Mouse (Mus musculus): ENCODE measurements around the gene Olfr885. TPM values are rescaled to one million over a fixed set of nuclear protein-coding genes. Genes with fewer than 3 reads are reported as not detected.

Gene Olfr885
- not detected for total RNA-seq (2022)

DNA sequence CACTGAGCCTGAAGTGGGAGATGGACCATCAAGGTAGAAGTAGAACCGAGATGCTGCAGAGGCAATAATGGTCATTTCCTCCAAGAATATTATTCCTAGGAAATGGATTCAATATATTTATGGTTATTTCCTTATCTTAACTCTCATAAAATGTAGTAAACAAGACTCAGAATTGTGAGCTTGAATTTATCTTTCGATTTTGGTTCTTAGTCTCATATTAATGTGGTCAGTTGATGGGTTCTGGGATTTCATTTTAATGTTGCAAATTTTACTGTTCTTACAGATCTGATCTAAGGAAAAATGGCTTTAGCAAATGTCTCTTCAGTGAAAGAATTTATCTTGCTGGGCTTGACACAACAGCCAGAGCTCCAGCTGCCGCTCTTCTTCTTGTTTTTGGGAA lies at the start of gene Olfr885:
TSS of gene Olfr885 (plus strand) at position 301 of the 400 bp plus-strand sequence.
- DNase-seq (ENCODE audit: low spot score) = no peak

DNA sequence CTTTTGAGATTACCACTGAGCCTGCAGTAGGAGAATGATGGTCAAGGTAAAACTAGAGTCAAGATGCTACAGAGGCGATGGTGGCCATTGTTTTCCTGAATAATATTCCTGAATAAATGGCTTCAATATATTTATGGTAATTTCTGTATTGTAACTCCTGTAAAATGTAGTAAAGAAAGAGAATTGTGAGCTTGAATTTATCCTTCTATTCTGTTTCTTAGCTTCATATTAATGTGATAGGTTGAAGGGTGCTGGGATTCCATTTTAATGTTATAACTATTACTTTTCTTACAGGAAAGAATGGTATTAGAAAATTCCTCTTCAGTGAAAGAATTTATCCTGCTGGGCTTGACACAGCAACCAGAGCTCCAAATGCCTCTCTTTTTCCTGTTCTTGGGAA lies 35.6 kb upstream of the Olfr885 start, which contains the start of gene Olfr883:
TSS of gene Olfr883 (plus strand) at position 301 of the 400 bp plus-strand sequence.
- DNase-seq (ENCODE audit: low spot score) = no peak

DNA sequence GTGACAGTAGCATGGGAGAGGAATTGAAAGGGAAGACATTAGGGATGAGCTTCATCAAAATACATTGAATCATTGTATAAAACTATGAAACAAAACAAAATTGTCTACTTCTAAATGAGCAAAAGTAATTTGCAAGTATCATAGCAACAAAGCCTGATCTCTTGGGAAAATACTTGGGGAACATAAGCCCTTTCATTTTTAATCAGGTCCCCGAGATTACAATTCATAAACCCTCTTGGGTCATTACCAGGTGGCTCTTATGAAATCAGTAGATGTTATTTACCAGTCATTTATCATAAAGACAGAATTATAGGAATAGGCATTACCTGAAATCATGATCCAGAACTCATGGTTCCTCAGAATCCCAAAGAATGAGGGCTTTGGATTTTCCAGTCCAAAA lies 14.9 kb upstream of the Olfr885 start, which contains the start of gene Olfr884:
TSS of gene Olfr884 (plus strand) at position 301 of the 400 bp plus-strand sequence.
- no peak for DNase-seq (ENCODE audit: low spot score)

DNA sequence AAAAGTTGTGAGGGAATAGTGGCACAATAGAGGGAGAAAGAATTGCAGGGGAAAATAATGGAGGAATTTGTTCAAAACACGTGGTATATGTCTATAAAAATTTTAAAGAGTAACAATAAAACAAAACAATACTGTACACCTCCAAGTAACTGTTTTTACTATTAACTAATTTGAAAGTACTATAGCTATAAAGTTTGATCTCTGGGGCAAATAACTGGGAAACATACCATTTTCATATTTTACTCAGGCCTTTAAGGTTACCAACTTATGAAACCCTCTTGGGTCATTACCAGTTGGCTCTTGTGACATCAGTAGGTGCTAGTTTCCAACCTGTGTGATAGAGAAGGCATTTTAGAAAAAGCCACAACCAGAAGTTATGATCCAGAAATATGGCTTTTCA lies 22.6 kb downstream of the Olfr885 start, which contains the start of gene Olfr887:
TSS of gene Olfr887 (plus strand) at position 301 of the 400 bp plus-strand sequence.
- no peak for DNase-seq (ENCODE audit: low spot score)

DNA sequence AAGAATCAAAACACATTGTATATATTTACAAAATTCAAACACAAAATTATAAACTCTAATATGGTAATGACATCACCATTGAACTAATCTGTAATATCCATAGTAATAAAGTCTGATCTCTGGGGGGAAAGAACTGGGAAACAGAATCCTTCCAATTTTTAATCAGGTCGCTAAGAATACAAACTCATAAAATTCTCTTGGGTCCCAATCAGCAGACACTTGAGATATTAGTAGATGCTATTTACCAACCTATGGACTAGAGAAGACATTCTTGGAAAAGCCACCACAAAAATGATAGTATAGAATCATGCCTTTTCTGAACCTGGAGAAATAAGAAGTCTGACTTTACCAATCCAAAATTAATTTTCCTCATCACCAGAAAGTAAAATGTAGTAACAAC lies 46.7 kb downstream of the Olfr885 start, which contains the start of gene Olfr888:
TSS of gene Olfr888 (plus strand) at position 301 of the 400 bp plus-strand sequence.
- no peak for DNase-seq (ENCODE audit: low spot score)

Other genes with a start within 250 kb of the Olfr885 start
- not detected for gene Olfr877, start 207.1 kb upstream of the Olfr885 start, total RNA-seq (2022)
- gene Olfr145, start 164.6 kb upstream of the Olfr885 start, total RNA-seq (2022) = not detected
- not detected for gene Olfr878, start 143.5 kb upstream of the Olfr885 start, total RNA-seq (2022)
- not detected for gene Olfr881, start 69.5 kb upstream of the Olfr885 start, total RNA-seq (2022)
- gene Olfr883, start 35.5 kb upstream of the Olfr885 start, total RNA-seq (2022) = not detected
- not detected for gene Olfr884, start 14.8 kb upstream of the Olfr885 start, total RNA-seq (2022)
- not detected for gene Olfr887, start 22.8 kb downstream of the Olfr885 start, total RNA-seq (2022)
- not detected for gene Olfr888, start 46.8 kb downstream of the Olfr885 start, total RNA-seq (2022)
- not detected for gene Olfr889, start 53.9 kb downstream of the Olfr885 start, total RNA-seq (2022)
- not detected for gene Olfr890, start 81.2 kb downstream of the Olfr885 start, total RNA-seq (2022)
- not detected for gene Olfr891, start 119.5 kb downstream of the Olfr885 start, total RNA-seq (2022)
- not detected for gene Olfr893, start 147.0 kb downstream of the Olfr885 start, total RNA-seq (2022)
- gene Olfr894, start 156.7 kb downstream of the Olfr885 start, total RNA-seq (2022) = not detected
- gene Olfr143, start 191.5 kb downstream of the Olfr885 start, total RNA-seq (2022) = not detected
- not detected for gene Olfr895, start 206.5 kb downstream of the Olfr885 start, total RNA-seq (2022)
- not detected for gene Olfr896-ps1, start 229.8 kb downstream of the Olfr885 start, total RNA-seq (2022)